Mouse (Mus musculus): ENCODE measurements at regions not wholly inside any gene's neighbourhood (a gene's known extent, or its start where the extent isn't known, plus 50 kb on each side); places are given as distances from the start of the nearest gene placed in this dataset.

DNA sequence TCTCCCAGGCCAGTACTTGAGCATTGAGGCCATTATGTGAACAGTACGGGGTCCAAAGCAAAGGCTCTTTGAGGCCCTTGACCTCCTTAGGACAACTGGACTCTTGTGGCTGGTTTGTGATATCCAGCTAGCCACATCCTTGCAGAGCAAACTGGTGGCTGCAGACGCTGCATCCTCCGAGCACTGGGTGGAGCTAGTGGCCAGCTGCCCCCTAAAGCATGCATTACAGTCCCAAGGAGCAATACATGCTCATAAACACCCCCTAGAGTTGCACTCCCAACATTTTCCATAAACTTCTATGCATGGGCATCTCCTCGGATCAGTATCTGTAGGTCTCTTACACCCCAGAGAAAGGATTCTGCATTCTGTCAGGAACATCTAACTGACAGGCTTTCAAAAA is 86.4 kb upstream of the Zmiz1 start:
- peaks cover 31% of the 10 kb centered on the region for H3K4me1 ChIP-seq (ENCODE audit: control insufficient read depth, insufficient read depth, low read length)
- no peak overlapping the region for H3K4me3 ChIP-seq (ENCODE audit: insufficient read depth, low read depth, low read length)
- H3K27ac ChIP-seq (ENCODE audit: insufficient read depth, low read depth, low read length), result 0 out of 2 replicates have a peak overlapping the region, but pooled peaks have one; percentile 47
- 66% methylated on average over 4 of the region's 4 CpGs for WGBS
- TF ChIP-seq CTCF (IDR thresholded peaks at IDR 0.05; ENCODE audit: insufficient read depth, low read depth, low read length) (no peak), POLR2A (IDR thresholded peaks at IDR 0.05; ENCODE audit: insufficient read depth, low read depth, low read length) (no peak)

DNA sequence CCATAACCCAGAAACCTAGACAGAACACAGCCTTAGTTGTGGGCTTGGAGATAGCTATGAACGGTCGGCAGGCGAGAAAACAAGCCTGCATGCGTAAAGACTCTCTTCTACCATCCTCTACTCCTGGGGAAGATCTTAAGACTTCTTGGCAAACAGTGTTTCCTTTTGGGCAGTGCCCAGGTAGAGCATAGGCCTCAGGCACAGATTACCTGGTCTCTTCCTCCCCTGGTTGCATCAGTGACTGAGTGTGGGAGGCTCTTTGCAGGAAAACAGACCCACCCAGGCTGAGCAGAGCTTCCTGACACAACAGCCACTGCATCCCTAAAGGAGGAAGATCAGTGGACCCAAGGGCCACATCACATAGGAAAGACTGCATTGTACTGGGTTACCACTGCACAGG is 85.8 kb upstream of the Zmiz1 start:
- Histone ChIP-seq H3K27ac (ENCODE audit: insufficient read depth, low read depth, low read length) (no peak overlapping the region), H3K4me1 (ENCODE audit: control insufficient read depth, insufficient read depth, low read length) (peaks cover 34% of the 10 kb centered on the region), H3K4me3 (ENCODE audit: insufficient read depth, low read depth, low read length) (no peak overlapping the region)
- no peak for TF ChIP-seq CTCF (IDR thresholded peaks at IDR 0.05; ENCODE audit: insufficient read depth, low read depth, low read length)
- no peak for TF ChIP-seq POLR2A (IDR thresholded peaks at IDR 0.05; ENCODE audit: insufficient read depth, low read depth, low read length)
- WGBS, result 98% methylated on average over 4 of the region's 4 CpGs

DNA sequence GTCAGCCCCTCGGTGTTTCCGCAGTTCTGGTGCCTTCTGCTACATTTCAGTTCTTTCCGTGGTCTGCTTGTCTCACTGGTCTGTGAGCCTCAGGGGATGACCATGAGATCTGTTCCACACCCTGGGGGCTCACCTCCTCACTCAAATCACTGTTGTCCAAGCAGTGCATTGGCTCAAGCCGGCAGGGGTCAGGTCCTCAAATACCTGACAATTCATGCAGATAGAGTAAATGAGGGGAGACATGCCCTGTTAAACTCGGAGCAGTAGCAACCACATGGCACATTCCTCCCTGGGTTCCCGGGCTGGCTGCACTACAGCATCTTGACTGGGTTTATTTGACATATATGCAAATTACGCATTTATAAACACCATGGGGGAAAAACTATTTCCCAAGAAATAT is 84.0 kb upstream of the Zmiz1 start:
- Histone ChIP-seq H3K27ac (ENCODE audit: insufficient read depth, low read depth, low read length) (no peak overlapping the region), H3K4me1 (ENCODE audit: control insufficient read depth, insufficient read depth, low read length) (peaks cover 52% of the 10 kb centered on the region), H3K4me3 (ENCODE audit: insufficient read depth, low read depth, low read length) (no peak overlapping the region)
- no peak for TF ChIP-seq POLR2A (IDR thresholded peaks at IDR 0.05; ENCODE audit: insufficient read depth, low read depth, low read length)
- TF ChIP-seq CTCF (IDR thresholded peaks at IDR 0.05; ENCODE audit: insufficient read depth, low read depth, low read length), result no peak
- 84% methylated on average over 7 of the region's 7 CpGs for WGBS

DNA sequence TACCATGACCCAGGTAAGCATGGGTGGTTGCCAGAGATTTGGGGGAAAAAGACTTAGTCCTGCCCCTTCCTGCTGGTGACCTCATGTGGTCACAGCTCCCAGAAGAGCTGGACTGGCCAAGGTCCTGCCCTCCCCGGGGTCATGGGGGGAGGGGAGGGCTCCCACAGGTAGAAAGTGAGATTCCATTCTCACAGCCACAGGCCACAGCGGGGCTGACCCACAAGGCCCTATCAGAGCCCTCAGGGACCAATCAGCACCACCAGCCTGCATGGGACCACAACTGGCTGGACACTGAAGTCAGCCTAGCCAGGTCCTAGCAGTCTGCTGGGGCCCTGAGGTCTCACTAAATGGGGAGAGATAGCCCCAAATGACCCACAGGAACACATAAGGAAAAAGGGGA is 81.9 kb upstream of the Zmiz1 start:
- peaks cover 35% of the 10 kb centered on the region for H3K4me1 ChIP-seq (ENCODE audit: control insufficient read depth, insufficient read depth, low read length)
- no peak overlapping the region for H3K4me3 ChIP-seq (ENCODE audit: insufficient read depth, low read depth, low read length)
- WGBS, result 56% methylated on average over 2 of the region's 2 CpGs
- TF ChIP-seq POLR2A (IDR thresholded peaks at IDR 0.05; ENCODE audit: insufficient read depth, low read depth, low read length) (no peak), CTCF (IDR thresholded peaks at IDR 0.05; ENCODE audit: insufficient read depth, low read depth, low read length) (no peak)
- peak overlapping the region; percentile 87 for H3K27ac ChIP-seq (ENCODE audit: insufficient read depth, low read depth, low read length)

DNA sequence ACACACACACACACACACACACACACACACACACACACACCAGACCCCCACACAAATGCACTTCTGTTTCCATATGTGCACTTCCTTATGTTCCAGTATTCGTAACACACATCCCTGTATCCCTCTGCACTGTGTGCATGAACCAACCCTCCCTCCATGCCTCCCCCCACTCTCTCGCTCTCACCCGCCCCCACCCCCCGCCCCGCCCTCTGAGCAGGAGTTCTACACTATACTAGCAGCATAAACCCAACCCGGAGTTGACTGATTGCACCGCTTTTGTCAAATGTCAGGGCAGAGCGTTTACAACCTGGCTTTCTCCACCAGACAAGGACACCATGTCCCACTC is 81.5 kb upstream of the Zmiz1 start:
- TF ChIP-seq CTCF (IDR thresholded peaks at IDR 0.05; ENCODE audit: insufficient read depth, low read depth, low read length) (no peak), POLR2A (IDR thresholded peaks at IDR 0.05; ENCODE audit: insufficient read depth, low read depth, low read length) (no peak)
- Histone ChIP-seq H3K4me3 (ENCODE audit: insufficient read depth, low read depth, low read length) (peak overlapping the region; percentile 38), H3K27ac (ENCODE audit: insufficient read depth, low read depth, low read length) (peak overlapping the region; percentile 97), H3K4me1 (ENCODE audit: control insufficient read depth, insufficient read depth, low read length) (peaks cover 33% of the 10 kb centered on the region)
- WGBS, result 3% methylated on average over 8 of the region's 8 CpGs

DNA sequence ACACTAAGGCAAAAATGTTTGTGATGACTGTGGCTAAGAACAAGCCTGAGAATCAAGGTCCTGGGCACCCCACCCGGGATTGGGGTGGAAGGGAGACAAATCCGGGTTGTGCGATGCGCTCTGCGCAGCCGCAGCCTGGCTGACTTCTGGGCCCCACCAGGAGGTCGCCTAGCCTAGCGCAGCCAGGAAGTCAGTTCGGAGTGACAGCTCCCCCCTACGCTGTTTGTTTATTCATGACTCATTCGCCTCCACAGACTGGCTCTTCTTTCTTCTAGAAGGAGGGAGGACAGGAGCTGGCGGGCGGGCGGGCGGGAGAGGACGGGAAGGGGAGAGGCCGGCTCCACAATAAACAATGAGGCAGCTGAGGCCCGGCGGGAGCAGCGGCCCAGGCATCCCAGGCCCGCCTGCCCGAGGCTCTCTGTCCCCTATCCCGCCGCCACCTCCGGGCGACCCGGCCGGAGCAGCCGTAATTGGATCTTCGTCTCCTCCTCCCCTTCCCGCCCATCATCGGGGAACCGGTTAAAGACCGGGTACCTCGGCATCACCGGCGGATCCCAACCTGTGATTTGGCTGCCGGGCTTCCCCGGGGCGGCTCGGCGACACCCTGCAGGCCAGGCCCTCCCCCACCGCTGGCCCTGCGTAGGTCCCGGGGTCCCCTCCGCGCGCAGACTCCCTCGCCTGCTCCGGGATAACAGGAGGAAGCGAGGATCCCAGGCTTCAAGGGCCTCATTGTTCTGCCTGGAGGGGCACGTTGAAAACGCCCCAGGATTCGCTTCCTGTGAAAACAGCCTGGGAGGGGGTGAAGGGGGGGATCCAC is 80.9 kb upstream of the Zmiz1 start:
- WGBS, result under 1% methylated on average over 52 of the region's 54 CpGs
- Histone ChIP-seq H3K27ac (ENCODE audit: insufficient read depth, low read depth, low read length) (peak overlapping the region; percentile 100), H3K4me3 (ENCODE audit: insufficient read depth, low read depth, low read length) (peak overlapping the region; percentile 53), H3K4me1 (ENCODE audit: control insufficient read depth, insufficient read depth, low read length) (peaks cover 34% of the 10 kb centered on the region)
- TF ChIP-seq CTCF (IDR thresholded peaks at IDR 0.05; ENCODE audit: insufficient read depth, low read depth, low read length) (no peak), POLR2A (IDR thresholded peaks at IDR 0.05; ENCODE audit: insufficient read depth, low read depth, low read length) (peak; percentile 31)

DNA sequence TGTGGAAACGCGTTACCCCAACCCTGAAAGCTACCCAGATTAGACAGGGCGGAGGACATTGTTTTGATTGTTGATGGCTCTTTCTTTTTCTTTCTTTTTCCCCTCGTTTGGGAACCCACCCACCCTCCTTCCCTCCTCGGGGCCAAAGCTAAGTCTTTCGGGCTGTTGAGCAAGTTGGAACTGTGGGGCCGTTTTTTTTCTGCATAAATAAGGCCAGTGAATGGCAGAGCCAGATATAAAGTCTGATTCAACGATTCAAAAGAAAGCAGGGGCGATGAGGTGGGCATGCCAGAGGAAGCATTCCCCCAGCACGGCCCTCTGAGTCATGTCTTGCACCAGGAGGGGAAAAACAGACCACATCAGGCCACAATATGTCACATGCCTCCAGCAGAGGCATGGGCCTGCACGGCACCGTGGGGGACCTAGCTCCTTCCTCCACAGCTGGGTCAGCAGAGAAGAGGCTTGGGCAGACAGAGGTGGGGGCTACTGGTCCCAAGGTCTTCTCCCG is 80.2 kb upstream of the Zmiz1 start:
- peak overlapping the region; percentile 100 for H3K27ac ChIP-seq (ENCODE audit: insufficient read depth, low read depth, low read length)
- WGBS, result 2% methylated on average over 13 of the region's 13 CpGs
- TF ChIP-seq POLR2A (IDR thresholded peaks at IDR 0.05; ENCODE audit: insufficient read depth, low read depth, low read length) (no peak), CTCF (IDR thresholded peaks at IDR 0.05; ENCODE audit: insufficient read depth, low read depth, low read length) (no peak)

DNA sequence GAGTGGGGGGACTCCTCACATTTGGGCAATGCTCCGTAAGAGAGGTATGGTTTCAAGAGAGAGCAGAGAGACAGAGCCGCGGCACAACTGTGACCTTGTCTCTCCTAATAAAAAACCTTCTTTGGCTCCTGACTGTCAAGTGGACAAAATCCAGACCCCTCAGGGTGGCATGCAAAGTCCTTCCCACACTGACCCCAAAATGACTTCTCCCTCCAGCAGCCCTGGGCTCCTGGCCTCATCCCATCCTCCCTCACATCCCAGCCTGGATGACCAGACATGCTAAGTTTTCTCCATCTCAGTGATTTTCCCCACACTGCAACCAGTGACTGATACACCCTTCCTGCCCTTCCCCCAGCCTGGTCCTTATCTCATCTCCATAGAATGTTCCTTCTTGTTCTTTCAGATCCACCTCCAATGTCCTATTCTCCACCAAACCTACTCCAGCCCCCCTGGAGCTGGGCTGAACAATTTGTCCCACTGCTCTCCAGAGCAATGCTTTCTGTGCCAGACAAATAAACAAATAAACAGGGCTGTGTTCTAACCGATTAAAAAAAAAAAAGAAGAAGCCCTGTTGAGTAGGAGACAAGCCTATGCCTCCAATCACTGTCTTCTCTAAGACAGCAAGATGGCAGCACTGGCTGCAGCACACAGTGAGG is 75.7 kb upstream of the Zmiz1 start:
- no peak for TF ChIP-seq POLR2A (IDR thresholded peaks at IDR 0.05; ENCODE audit: insufficient read depth, low read depth, low read length)
- no peak for TF ChIP-seq CTCF (IDR thresholded peaks at IDR 0.05; ENCODE audit: insufficient read depth, low read depth, low read length)

More for the DNA sequence above, 80.2 kb upstream of the Zmiz1 start:
- peaks cover 34% of the 10 kb centered on the region for H3K4me1 ChIP-seq (ENCODE audit: control insufficient read depth, insufficient read depth, low read length)
- H3K4me3 ChIP-seq (ENCODE audit: insufficient read depth, low read depth, low read length), result peak overlapping the region; percentile 53

DNA sequence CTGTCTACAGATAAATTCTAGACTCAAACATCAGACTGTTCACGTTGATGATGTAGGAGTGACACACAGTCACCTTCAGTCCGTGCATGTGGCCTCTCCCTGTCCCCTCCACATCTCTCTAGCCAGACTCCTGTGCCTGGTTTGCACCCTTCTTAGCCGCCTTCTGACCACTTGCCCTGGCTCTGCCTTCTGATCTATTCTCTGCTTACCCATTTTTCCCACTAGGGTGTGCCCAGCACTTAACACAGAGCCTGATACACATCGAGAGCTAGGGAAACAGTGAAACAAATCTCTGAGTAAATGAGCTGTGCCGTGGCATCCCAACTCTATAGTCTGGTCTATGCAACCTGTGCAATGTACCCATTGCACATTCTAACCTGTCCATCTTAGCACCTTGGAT is 73.3 kb upstream of the Zmiz1 start:
- H3K4me3 ChIP-seq (ENCODE audit: insufficient read depth, low read depth, low read length), result no peak overlapping the region
- peaks cover 3% of the 10 kb centered on the region; the same call in 1 of the 2 replicates for H3K4me1 ChIP-seq (ENCODE audit: control insufficient read depth, insufficient read depth, low read length)
- TF ChIP-seq CTCF (IDR thresholded peaks at IDR 0.05; ENCODE audit: insufficient read depth, low read depth, low read length) (no peak), POLR2A (IDR thresholded peaks at IDR 0.05; ENCODE audit: insufficient read depth, low read depth, low read length) (no peak)
- 70% methylated on average over 5 of the region's 5 CpGs for WGBS
- H3K27ac ChIP-seq (ENCODE audit: insufficient read depth, low read depth, low read length), result no peak overlapping the region

More for the DNA sequence above, 75.7 kb upstream of the Zmiz1 start:
- H3K4me1 ChIP-seq (ENCODE audit: control insufficient read depth, insufficient read depth, low read length), result peaks cover 19% of the 10 kb centered on the region
- no peak overlapping the region for H3K27ac ChIP-seq (ENCODE audit: insufficient read depth, low read depth, low read length)
- no peak overlapping the region for H3K4me3 ChIP-seq (ENCODE audit: insufficient read depth, low read depth, low read length)
- 78% methylated on average over 4 of the region's 4 CpGs for WGBS

Data from olfactory bulb, adult 2 months (tissue).